Mouse (Mus musculus): ENCODE data around the gene Osbpl7. TPM values are rescaled to one million over a fixed set of nuclear protein-coding genes. Genes with fewer than 3 reads are reported as not detected.

The Osbpl7 gene
- polyA plus RNA-seq, 1 experiment from 2014 or later = 12.4 TPM

DNA sequence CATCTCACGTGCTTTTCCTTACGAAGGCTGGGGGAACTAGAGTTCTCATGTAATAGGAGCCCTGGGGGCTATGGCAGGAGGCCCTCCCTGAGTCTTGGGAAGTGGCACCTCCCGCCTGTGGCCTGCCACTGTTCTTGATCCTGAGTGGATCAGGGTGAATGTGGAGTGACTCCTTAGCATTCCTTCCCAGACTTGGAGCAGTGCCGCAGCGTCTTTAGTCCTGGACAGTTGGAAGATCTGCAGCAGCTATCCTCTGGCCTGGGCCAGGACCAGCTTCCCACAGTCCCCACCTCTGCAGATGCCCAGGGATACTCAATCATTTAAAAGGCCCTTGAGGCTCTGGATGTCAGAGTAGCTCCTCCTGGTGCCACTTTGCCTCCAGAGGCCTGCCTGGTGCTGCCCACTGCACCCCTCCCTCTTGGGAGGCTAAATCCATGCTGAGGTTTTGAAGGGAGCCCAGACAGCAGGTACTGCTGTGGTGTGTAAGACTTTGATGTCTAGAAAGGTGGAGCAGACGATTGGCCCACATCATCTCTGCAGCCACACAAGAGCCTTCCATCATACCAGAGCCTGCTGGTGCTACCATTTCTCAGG lies 839 bp upstream of the Osbpl7 start:
- no peak overlapping the region for H3K27ac ChIP-seq (ENCODE audit: low read length)
- WGBS = 64% methylated on average over 6 of the region's 6 CpGs
- no peak for ATAC-seq (ENCODE audit: low read depth)

DNA sequence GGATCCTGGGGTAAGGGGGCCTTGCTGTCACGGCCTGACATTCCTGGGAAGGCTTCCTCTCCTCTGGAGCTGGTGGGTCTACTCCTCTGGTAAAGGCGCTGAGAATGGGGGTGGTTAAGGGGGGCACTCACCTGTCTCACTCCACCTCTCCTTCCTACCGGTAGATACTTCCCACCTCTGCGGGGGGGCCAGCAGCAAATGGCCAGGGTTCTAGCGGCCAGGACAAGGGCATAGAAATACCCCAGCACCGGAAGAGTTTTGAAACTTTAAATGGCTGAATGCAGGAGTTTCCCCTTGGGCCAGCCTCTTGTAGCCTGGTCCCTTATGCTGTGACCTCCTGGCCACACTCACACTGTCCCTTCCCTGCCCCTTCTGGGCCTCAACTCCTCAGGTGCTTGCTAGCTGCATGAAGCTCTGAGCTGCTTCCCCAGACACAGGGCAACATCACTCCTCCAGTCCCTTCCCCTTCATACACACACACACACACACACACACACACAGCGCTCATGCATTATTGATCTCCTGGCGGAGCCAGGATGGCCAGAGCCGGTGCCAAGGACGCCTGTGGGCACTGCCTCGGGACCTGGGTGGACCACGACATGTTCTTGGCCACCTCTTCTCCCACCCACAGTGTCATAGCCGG lies 637 bp downstream of the Osbpl7 start:
- H3K4me1 ChIP-seq (replicated peaks; ENCODE audit: control insufficient read depth, insufficient read depth, low read length) = peaks cover 16% of the 10 kb centered on the region
- WGBS = 15% methylated on average over 13 of the region's 13 CpGs
- H3K9me3 ChIP-seq (ENCODE audit: control insufficient read depth, low read length) = no peaks in the 10 kb centered on the region
- H3K27ac ChIP-seq (ENCODE audit: low read length) = peak overlapping the region; percentile 81
- H3K4me2 ChIP-seq (ENCODE audit: low read depth, low read length) = peak overlapping the region; percentile 91
- peak; percentile 15; the same call in 1 of the 2 replicates for ATAC-seq (ENCODE audit: low read depth)
- H3K27me3 ChIP-seq (ENCODE audit: control insufficient read depth, insufficient read depth, low read depth, low read length) = no peaks in the 10 kb centered on the region
- H3K36me3 ChIP-seq (ENCODE audit: control insufficient read depth, insufficient read depth, low read length) = peaks cover 16% of the 10 kb centered on the region
- peak overlapping the region; percentile 82 for H3K4me3 ChIP-seq (ENCODE audit: low read length)
- peak overlapping the region; percentile 89 for H3K9ac ChIP-seq (ENCODE audit: low read length)

More for the DNA sequence above, 839 bp upstream of the Osbpl7 start:
- Histone ChIP-seq H3K9me3 (ENCODE audit: control insufficient read depth, low read length) (0 out of 2 replicates have a peak, but pooled peaks cover 2% of the 10 kb centered on the region), H3K27me3 (ENCODE audit: control insufficient read depth, insufficient read depth, low read depth, low read length) (no peaks in the 10 kb centered on the region), H3K4me2 (ENCODE audit: low read depth, low read length) (no peak overlapping the region), H3K9ac (ENCODE audit: low read length) (no peak overlapping the region; the same call in 1 of the 2 replicates), H3K36me3 (ENCODE audit: control insufficient read depth, insufficient read depth, low read length) (peaks cover 11% of the 10 kb centered on the region), H3K4me1 (replicated peaks; ENCODE audit: control insufficient read depth, insufficient read depth, low read length) (peaks cover 16% of the 10 kb centered on the region), H3K4me3 (ENCODE audit: low read length) (no peak overlapping the region)

DNA sequence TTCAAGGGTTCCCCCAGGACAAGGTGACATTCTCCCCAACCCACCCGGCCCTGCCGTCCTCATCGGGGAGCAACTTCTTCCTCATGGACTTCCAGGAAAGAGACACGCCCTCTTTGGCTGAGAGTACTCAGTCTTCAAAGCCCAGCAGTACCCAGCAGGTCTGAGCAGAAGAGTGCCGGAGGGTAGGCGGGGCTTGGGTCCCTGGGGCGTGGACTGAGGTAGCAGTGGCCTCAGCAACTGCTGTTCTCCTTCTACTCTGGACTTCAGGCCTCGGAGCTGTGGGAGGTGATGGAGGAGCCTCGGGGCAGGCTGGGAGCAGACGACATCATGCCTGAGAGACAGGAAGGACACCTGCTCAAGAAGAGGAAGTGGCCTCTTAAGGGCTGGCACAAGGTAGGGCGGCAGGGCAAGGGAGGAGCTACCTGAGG lies 1.8 kb downstream of the Osbpl7 start:
- peak; percentile 79 for ATAC-seq (ENCODE audit: low read depth)
- Histone ChIP-seq H3K4me3 (ENCODE audit: low read length) (peak overlapping the region; percentile 82), H3K36me3 (ENCODE audit: control insufficient read depth, insufficient read depth, low read length) (peaks cover 20% of the 10 kb centered on the region), H3K9me3 (ENCODE audit: control insufficient read depth, low read length) (no peaks in the 10 kb centered on the region), H3K9ac (ENCODE audit: low read length) (peak overlapping the region; percentile 89), H3K4me2 (ENCODE audit: low read depth, low read length) (peak overlapping the region; percentile 91), H3K27ac (ENCODE audit: low read length) (peak overlapping the region; percentile 48), H3K27me3 (ENCODE audit: control insufficient read depth, insufficient read depth, low read depth, low read length) (no peaks in the 10 kb centered on the region), H3K4me1 (replicated peaks; ENCODE audit: control insufficient read depth, insufficient read depth, low read length) (peaks cover 16% of the 10 kb centered on the region)
- 14% methylated on average over 11 of the region's 11 CpGs for WGBS

DNA sequence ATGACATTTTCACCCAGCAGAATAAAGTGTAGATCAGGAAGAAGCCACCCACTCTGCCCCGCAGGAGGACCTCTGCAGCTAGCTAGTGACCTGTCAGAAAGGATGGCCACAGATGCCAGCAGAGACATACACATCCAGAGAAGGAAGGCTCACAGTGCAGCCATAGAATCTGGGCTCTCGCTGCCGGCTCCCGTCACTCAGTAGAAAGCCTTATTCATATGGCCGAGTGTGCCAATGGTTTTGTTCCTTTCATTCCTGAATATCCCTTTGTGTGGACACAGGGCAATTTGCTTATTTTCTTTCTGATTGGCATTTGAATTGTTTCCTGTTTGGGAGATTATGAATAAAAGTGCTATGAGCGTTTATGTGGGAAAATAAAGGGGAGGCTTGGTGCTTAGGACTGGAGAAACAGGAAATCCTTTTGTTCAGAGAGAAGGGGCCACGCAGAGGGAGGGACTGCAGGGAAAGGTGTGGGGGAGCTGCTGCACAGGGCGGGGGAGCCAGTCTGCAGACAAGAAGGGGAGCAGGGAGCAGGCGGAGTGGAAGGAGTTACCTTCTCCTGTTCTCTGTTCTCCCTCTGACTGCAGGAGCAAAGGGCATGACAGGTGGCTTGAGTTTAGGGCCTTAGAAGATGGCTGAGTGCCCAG lies 13.0 kb downstream of the Osbpl7 start:
- H3K4me3 ChIP-seq (ENCODE audit: low read length) = no peak overlapping the region
- H3K27ac ChIP-seq (ENCODE audit: low read length) = 0 out of 2 replicates have a peak overlapping the region, but pooled peaks have one; percentile 12
- no peaks in the 10 kb centered on the region for H3K4me1 ChIP-seq (replicated peaks; ENCODE audit: control insufficient read depth, insufficient read depth, low read length)
- H3K9ac ChIP-seq (ENCODE audit: low read length) = no peak overlapping the region
- H3K27me3 ChIP-seq (ENCODE audit: control insufficient read depth, insufficient read depth, low read depth, low read length) = no peaks in the 10 kb centered on the region
- peaks cover 21% of the 10 kb centered on the region for H3K36me3 ChIP-seq (ENCODE audit: control insufficient read depth, insufficient read depth, low read length)
- H3K9me3 ChIP-seq (ENCODE audit: control insufficient read depth, low read length) = no peaks in the 10 kb centered on the region
- no peak overlapping the region for H3K4me2 ChIP-seq (ENCODE audit: low read depth, low read length)
- ATAC-seq (ENCODE audit: low read depth) = no peak
- 63% methylated on average over 9 of the region's 9 CpGs for WGBS

DNA sequence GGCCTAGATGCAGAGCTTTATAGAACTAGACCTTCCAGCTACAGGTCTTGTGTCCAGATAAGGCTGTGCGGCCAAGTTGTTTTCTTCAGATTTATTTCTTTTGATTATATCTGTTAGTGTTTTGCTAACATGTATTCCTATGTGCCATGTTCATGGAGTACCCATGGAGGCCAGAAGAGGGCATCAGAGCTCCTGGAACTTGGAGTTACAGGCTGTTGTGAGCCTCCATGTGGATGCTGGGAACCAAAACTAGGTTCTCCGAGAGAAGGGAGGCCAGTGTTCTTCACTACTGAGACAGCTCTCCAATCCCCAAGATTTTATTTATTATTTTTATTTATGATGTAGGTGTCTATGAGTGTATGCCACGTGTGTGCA lies 13.5 kb downstream of the Osbpl7 start:
- no peaks in the 10 kb centered on the region for H3K9me3 ChIP-seq (ENCODE audit: control insufficient read depth, low read length)
- WGBS = 83% methylated on average over 3 of the region's 3 CpGs
- peaks cover 19% of the 10 kb centered on the region for H3K36me3 ChIP-seq (ENCODE audit: control insufficient read depth, insufficient read depth, low read length)
- H3K27me3 ChIP-seq (ENCODE audit: control insufficient read depth, insufficient read depth, low read depth, low read length) = no peaks in the 10 kb centered on the region
- H3K4me3 ChIP-seq (ENCODE audit: low read length) = no peak overlapping the region
- no peaks in the 10 kb centered on the region for H3K4me1 ChIP-seq (replicated peaks; ENCODE audit: control insufficient read depth, insufficient read depth, low read length)
- no peak overlapping the region for H3K4me2 ChIP-seq (ENCODE audit: low read depth, low read length)
- ATAC-seq (ENCODE audit: low read depth) = no peak
- H3K9ac ChIP-seq (ENCODE audit: low read length) = no peak overlapping the region
- no peak overlapping the region for H3K27ac ChIP-seq (ENCODE audit: low read length)

DNA sequence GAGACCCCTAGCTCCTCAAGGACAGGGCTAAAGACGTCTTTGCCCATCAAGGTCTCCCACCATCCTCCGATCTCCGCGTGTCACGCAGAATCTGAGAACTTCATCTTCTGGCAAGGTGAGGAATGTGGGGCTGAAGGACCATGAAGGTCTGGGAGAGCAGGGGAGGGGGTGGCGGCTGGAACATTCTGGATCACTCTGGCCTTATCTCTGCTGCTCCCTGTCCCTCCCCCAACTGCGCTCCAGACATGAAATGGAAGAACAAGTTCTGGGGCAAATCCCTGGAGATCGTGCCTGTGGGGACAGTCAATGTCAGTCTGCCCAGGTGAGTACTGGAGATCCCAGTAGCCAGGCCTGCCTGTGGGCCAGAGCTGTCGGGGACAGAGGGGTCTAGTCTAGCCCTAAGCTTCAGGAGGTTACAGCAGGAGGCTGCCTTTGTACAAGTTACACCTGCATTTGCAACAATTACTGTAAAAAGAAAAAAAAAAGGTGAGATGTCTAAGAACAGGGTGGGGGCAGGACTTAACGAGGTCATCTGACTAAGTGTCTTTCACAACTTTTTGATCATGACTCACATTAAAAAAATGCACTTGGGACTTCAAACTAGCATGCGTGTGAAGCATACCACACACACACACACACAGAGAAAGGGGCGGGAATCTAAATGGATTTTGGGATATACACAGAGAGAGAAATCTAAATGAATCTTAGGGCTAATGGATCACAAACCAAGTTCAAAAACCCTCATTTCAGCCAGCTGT lies 15.3 kb downstream of the Osbpl7 start:
- Histone ChIP-seq H3K4me1 (replicated peaks; ENCODE audit: control insufficient read depth, insufficient read depth, low read length) (no peaks in the 10 kb centered on the region), H3K4me2 (ENCODE audit: low read depth, low read length) (no peak overlapping the region), H3K27ac (ENCODE audit: low read length) (no peak overlapping the region), H3K27me3 (ENCODE audit: control insufficient read depth, insufficient read depth, low read depth, low read length) (no peaks in the 10 kb centered on the region), H3K4me3 (ENCODE audit: low read length) (no peak overlapping the region), H3K9me3 (ENCODE audit: control insufficient read depth, low read length) (no peaks in the 10 kb centered on the region), H3K9ac (ENCODE audit: low read length) (no peak overlapping the region), H3K36me3 (ENCODE audit: control insufficient read depth, insufficient read depth, low read length) (peaks cover 10% of the 10 kb centered on the region)
- WGBS = 76% methylated on average over 12 of the region's 12 CpGs
- no peak for ATAC-seq (ENCODE audit: low read depth)

DNA sequence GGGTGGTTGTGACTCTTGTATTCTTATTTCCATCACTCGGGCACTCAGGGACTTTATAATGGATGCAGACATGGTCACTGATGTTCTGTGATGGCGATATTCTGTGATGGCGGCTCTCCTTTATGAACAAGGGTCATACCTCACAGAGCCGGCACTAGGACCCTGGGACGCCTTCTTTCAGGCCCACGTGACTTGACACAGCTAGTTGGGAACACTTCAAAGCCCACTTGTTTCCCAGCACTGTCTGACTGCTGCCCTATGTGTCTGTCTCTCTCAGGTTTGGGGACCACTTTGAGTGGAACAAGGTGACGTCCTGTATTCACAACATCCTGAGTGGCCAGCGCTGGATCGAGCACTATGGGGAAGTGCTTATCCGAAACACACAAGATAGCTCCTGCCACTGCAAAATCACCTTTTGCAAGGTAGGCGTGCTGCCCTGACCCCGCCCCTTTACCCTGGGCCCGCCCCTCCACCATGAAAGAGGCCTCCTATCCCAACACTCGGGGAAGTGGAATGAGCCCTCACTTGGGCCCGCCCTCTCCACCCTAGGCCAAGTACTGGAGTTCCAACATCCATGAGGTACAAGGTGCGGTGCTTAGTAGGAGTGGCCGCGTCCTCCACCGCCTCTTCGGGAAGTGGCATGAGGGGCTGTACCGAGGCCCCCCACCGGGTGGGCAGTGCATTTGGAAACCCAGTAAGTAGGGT lies 16.4 kb downstream of the Osbpl7 start:
- ATAC-seq (ENCODE audit: low read depth) = peak; percentile 51; the same call in 1 of the 2 replicates
- H3K4me1 ChIP-seq (replicated peaks; ENCODE audit: control insufficient read depth, insufficient read depth, low read length) = no peaks in the 10 kb centered on the region
- WGBS = 52% methylated on average over 22 of the region's 22 CpGs

DNA sequence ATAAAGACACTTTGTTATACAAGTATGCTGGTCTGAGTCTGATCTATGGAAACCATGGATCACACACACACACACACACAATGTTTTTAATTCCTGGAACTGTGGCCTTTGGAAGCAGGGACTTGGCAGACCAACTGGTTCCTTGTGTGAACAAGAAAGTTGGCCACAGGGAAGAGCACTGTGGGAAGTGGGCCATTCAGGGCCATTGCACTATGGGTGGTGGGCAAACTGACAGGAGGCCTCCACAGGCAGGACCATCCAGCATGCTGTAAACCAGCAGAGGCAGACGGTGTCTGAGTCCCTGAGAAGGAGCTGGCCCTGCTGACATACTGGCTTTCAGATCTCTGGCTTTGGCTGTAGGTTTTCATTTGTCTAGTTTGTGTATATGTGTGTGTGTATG lies 18.9 kb downstream of the Osbpl7 start:
- H3K27ac ChIP-seq (ENCODE audit: low read length) = no peak overlapping the region
- H3K4me3 ChIP-seq (ENCODE audit: low read length) = no peak overlapping the region
- no peak overlapping the region for H3K9ac ChIP-seq (ENCODE audit: low read length)
- H3K4me2 ChIP-seq (ENCODE audit: low read depth, low read length) = no peak overlapping the region
- ATAC-seq (ENCODE audit: low read depth) = no peak
- no peaks in the 10 kb centered on the region for H3K27me3 ChIP-seq (ENCODE audit: control insufficient read depth, insufficient read depth, low read depth, low read length)
- H3K4me1 ChIP-seq (replicated peaks; ENCODE audit: control insufficient read depth, insufficient read depth, low read length) = 0 out of 2 replicates have a peak, but pooled peaks cover 2% of the 10 kb centered on the region
- peaks cover 8% of the 10 kb centered on the region for H3K36me3 ChIP-seq (ENCODE audit: control insufficient read depth, insufficient read depth, low read length)
- 63% methylated on average over 1 of the region's 1 CpGs for WGBS
- H3K9me3 ChIP-seq (ENCODE audit: control insufficient read depth, low read length) = no peaks in the 10 kb centered on the region

More for the DNA sequence above, 16.4 kb downstream of the Osbpl7 start:
- Histone ChIP-seq H3K9me3 (ENCODE audit: control insufficient read depth, low read length) (no peaks in the 10 kb centered on the region), H3K4me2 (ENCODE audit: low read depth, low read length) (no peak overlapping the region), H3K36me3 (ENCODE audit: control insufficient read depth, insufficient read depth, low read length) (peaks cover 8% of the 10 kb centered on the region), H3K4me3 (ENCODE audit: low read length) (no peak overlapping the region), H3K9ac (ENCODE audit: low read length) (no peak overlapping the region), H3K27ac (ENCODE audit: low read length) (no peak overlapping the region), H3K27me3 (ENCODE audit: control insufficient read depth, insufficient read depth, low read depth, low read length) (no peaks in the 10 kb centered on the region)
